Mouse (Mus musculus) ES-Bruce4 (cell line): Measurements from ENCODE around the gene H2afx. TPM values are rescaled to one million over a fixed set of nuclear protein-coding genes. Genes with fewer than 3 reads are reported as not detected.
"Not testable (repeated sequence)": the region's sequence is repeated elsewhere in the genome, so short reads cannot be mapped to it uniquely, and the experiment has no call there.

ENCODE experiments used
- H3K27ac ChIP-seq: 2 replicates; pipeline ENCODE4 v1.5.1; 2012; ENCODE audit warnings: low read length, inconsistent platforms; ENCODE audit not compliant: insufficient read depth
- H3K27me3 ChIP-seq: 2 replicates; pipeline ENCODE4 v1.6.1; 2012; ENCODE audit warnings: mild to moderate bottlenecking, low read length, inconsistent platforms; ENCODE audit not compliant: control insufficient read depth, poor library complexity, insufficient read depth, severe bottlenecking
- H3K36me3 ChIP-seq: 2 replicates; pipeline ENCODE4 v1.6.1; 2012; ENCODE audit warnings: inconsistent platforms, mild to moderate bottlenecking, low read length, moderate library complexity; ENCODE audit not compliant: control insufficient read depth, poor library complexity, insufficient read depth, severe bottlenecking
- H3K4me1 ChIP-seq: one replicate; pipeline ENCODE4 v1.8.1; 2011; ENCODE audit warnings: low read length; ENCODE audit not compliant: control insufficient read depth, insufficient read depth
- H3K4me3 ChIP-seq: 2 replicates; pipeline ENCODE4 v1.5.1; 2011; ENCODE audit warnings: low read depth, mild to moderate bottlenecking, low read length
- H3K9ac ChIP-seq: 2 replicates; pipeline ENCODE4 v1.6.1; 2012; ENCODE audit warnings: low read depth, mild to moderate bottlenecking, inconsistent platforms; ENCODE audit not compliant: poor library complexity, severe bottlenecking
- H3K9me3 ChIP-seq: replicated peaks from 2 replicates; pipeline ENCODE4 v1.6.1; 2012; ENCODE audit warnings: mild to moderate bottlenecking, low read length, inconsistent platforms; ENCODE audit not compliant: control insufficient read depth, poor library complexity, insufficient read depth, severe bottlenecking
- CTCF ChIP-seq: IDR thresholded peaks from one replicate; pipeline ENCODE4 v1.8.1; 2011; ENCODE audit warnings: low read depth, low read length
- EP300 ChIP-seq: IDR thresholded peaks from 2 replicates; pipeline ENCODE4 v1.6.1; 2011; ENCODE audit warnings: low read depth, low read length; ENCODE audit not compliant: insufficient read depth
- POLR2A ChIP-seq: IDR thresholded peaks from one replicate; pipeline ENCODE4 v1.8.1; 2011; ENCODE audit warnings: low read length; ENCODE audit not compliant: insufficient read depth
- polyA plus RNA-seq: library from polyadenylated mRNA; stranded (reverse); fragments of >200 nt; gene quantifications from 2 replicates; pipeline ENCODE4 v1.2.4, GENCODE M21; 2011; ENCODE audit warnings: low read depth; ENCODE audit not compliant: missing spikeins, insufficient read depth, insufficient read length

The H2afx gene
- polyA plus RNA-seq, 1 experiment = 173 TPM

- TF ChIP-seq POLR2A (no peak), EP300 (no peak), CTCF (no peak)
- Histone ChIP-seq H3K4me1 (peaks cover 2% of the 10 kb centered on the region), H3K4me3 (no peak overlapping the region), H3K9me3 (peaks cover 8% of the 10 kb centered on the region), H3K27ac (0 out of 2 replicates have a peak overlapping the region, but pooled peaks have one; percentile 21), H3K27me3 (no peaks in the 10 kb centered on the region), H3K9ac (no peak overlapping the region), H3K36me3 (no peaks in the 10 kb centered on the region)
Observed at GRCm38 (mm10) chr9:44376141-44376540, 41.6 kb downstream of the H2afx start.

DNA sequence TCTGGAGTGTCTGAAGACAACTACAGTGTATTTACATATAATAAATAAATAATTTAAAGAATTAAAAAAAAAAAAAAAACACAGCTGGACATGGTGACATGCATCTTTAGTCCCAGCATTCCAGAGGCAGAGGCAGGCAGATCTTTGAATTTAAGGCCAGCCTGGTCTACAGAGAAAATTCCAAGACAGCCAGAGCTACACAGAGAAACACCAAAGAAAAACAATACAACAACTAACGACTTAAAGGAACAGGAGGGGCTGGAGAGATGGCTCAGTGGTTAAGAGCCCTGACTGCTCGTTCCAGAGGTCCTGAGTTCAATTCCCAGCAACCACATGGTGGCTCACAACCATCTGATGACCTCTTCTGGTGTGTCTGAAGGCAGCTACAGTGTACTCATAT, 42.8 kb downstream of the H2afx start:
- not testable (repeated sequence) for H3K4me1 ChIP-seq, H3K9ac ChIP-seq, H3K27ac ChIP-seq, H3K9me3 ChIP-seq, H3K4me3 ChIP-seq, H3K27me3 ChIP-seq
- peaks cover 12% of the 10 kb centered on the region for H3K36me3 ChIP-seq

GRCm38 (mm10) chr9:44378153-44378730, 43.7 kb downstream of the H2afx start:
- H3K9ac ChIP-seq = peak overlapping the region; percentile 92
- TF ChIP-seq POLR2A = no peak
- TF ChIP-seq CTCF = no peak
- no peak for TF ChIP-seq EP300
- H3K4me1 ChIP-seq = peaks cover 2% of the 10 kb centered on the region
- peaks cover 21% of the 10 kb centered on the region for H3K36me3 ChIP-seq
- H3K4me3 ChIP-seq = peak overlapping the region; percentile 92
- no peaks in the 10 kb centered on the region for H3K27me3 ChIP-seq
- peaks cover 5% of the 10 kb centered on the region for H3K9me3 ChIP-seq
- no peak overlapping the region for H3K27ac ChIP-seq

- TF ChIP-seq CTCF (no peak), EP300 (0 out of 2 replicates have a peak, but pooled peaks have one; percentile 40), POLR2A (peak; percentile 79)
- peaks cover 27% of the 10 kb centered on the region for H3K36me3 ChIP-seq
- H3K27me3 ChIP-seq = no peaks in the 10 kb centered on the region
- H3K4me1 ChIP-seq = peaks cover 2% of the 10 kb centered on the region
- peak within 1 kb of the TSS; percentile 92 for H3K4me3 ChIP-seq
- peaks cover 5% of the 10 kb centered on the region for H3K9me3 ChIP-seq
- peak within 1 kb of the TSS; percentile 79 for H3K27ac ChIP-seq
- H3K9ac ChIP-seq = peak within 1 kb of the TSS; percentile 92
Observed at GRCm38 (mm10) chr9:44379054-44379834, 44.8 kb downstream of the H2afx start, which contains the start of gene Hyou1. TSS of gene Hyou1 (plus strand) at chr9:44379490.

DNA sequence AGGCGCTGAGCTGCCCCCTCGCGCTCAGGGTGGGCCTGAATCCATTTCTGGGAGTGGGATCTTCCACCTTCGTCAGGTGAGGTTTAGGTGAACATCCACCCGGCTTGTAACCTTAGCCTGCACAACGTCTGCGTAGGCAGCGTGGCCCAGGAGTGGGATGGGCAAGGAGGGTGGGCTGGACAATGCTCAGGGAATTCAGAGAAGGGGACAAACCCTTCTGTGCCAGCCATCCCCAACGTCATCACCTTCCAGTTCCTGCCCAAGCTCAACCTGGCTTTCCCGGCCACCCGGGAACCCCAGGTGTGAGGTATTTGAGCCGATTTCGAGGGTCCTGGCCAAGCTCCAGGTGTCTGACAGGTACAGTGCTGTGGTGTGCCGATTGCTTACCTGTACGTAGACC, 45.4 kb downstream of the H2afx start:
- Histone ChIP-seq H3K9me3 (peaks cover 5% of the 10 kb centered on the region), H3K4me3 (peak overlapping the region; percentile 76), H3K27me3 (no peaks in the 10 kb centered on the region), H3K4me1 (peaks cover 2% of the 10 kb centered on the region), H3K27ac (no peak overlapping the region), H3K36me3 (peaks cover 29% of the 10 kb centered on the region), H3K9ac (peak overlapping the region; percentile 77)
- TF ChIP-seq EP300 (no peak), POLR2A (no peak), CTCF (no peak)

DNA sequence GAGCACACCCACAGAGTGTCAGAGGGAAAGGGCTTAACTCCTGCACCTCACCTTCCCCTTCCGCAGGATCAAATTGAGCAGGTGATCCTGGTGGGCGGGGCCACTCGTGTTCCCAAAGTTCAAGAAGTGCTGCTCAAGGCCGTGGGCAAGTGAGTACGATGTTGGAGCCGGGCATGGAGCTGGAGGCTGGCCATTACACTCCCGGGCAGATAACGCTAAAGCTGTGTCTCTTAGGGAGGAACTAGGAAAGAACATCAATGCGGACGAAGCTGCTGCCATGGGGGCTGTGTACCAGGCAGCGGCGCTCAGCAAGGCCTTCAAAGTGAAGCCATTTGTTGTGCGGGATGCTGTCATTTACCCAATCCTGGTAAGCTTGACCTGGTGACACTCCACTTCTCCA, 50.1 kb downstream of the H2afx start:
- Histone ChIP-seq H3K4me1 (peaks cover 2% of the 10 kb centered on the region), H3K9me3 (no peaks in the 10 kb centered on the region), H3K27ac (no peak overlapping the region), H3K36me3 (peaks cover 74% of the 10 kb centered on the region), H3K4me3 (no peak overlapping the region), H3K9ac (no peak overlapping the region), H3K27me3 (no peaks in the 10 kb centered on the region)
- no peak for TF ChIP-seq EP300
- TF ChIP-seq POLR2A = no peak
- TF ChIP-seq CTCF = no peak

Other genes with a start within 250 kb of the H2afx start
- gene Mfrp, start 233.0 kb upstream of the H2afx start, polyA plus RNA-seq = not detected in 2 replicates
- not detected in 2 replicates for gene C1qtnf5, start 227.4 kb upstream of the H2afx start, polyA plus RNA-seq
- 0.49 and 0.67 TPM in 2 replicates for gene Gm49380, start 221.2 kb upstream of the H2afx start, polyA plus RNA-seq
- 34.1 and 34.3 TPM in 2 replicates for gene Rnf26, start 221.2 kb upstream of the H2afx start, polyA plus RNA-seq
- gene Mcam, start 200.2 kb upstream of the H2afx start, polyA plus RNA-seq = 57.6 and 58.0 TPM in 2 replicates
- gene Cbl, start 100.6 kb upstream of the H2afx start, polyA plus RNA-seq = 58.8 and 62.0 TPM in 2 replicates
- gene Ccdc153, start 94.0 kb upstream of the H2afx start, polyA plus RNA-seq = not detected in 2 replicates
- not detected in 2 replicates for gene Pdzd3, start 83.2 kb upstream of the H2afx start, polyA plus RNA-seq
- gene Nlrx1, start 66.1 kb upstream of the H2afx start, polyA plus RNA-seq = 1.6 and 2.3 TPM in 2 replicates
- gene Abcg4, start 46.1 kb upstream of the H2afx start, polyA plus RNA-seq = 0.62 and 1.3 TPM in 2 replicates
- gene Hinfp, start 29.0 kb upstream of the H2afx start, polyA plus RNA-seq = 24.8 and 27.8 TPM in 2 replicates
- 5.1 and 7.0 TPM in 2 replicates for gene C2cd2l, start 14.4 kb upstream of the H2afx start, polyA plus RNA-seq
- gene Dpagt1, start 8.7 kb upstream of the H2afx start, polyA plus RNA-seq = 13.7 and 17.4 TPM in 2 replicates
- 76.5 and 80.3 TPM in 2 replicates for gene Hmbs, start 9.5 kb downstream of the H2afx start, polyA plus RNA-seq
- 26.7 and 30.5 TPM in 2 replicates for gene Vps11, start 27.0 kb downstream of the H2afx start, polyA plus RNA-seq
- gene Hyou1, start 44.8 kb downstream of the H2afx start, polyA plus RNA-seq = 114 and 147 TPM in 2 replicates
- 7.7 and 8.1 TPM in 2 replicates for gene Slc37a4, start 62.2 kb downstream of the H2afx start, polyA plus RNA-seq
- gene Rps25, start 72.4 kb downstream of the H2afx start, polyA plus RNA-seq = 4,348 and 4,428 TPM in 2 replicates
- gene Trappc4, start 72.9 kb downstream of the H2afx start, polyA plus RNA-seq = 83.0 and 89.8 TPM in 2 replicates
- 13.7 and 14.3 TPM in 2 replicates for gene Ccdc84, start 83.9 kb downstream of the H2afx start, polyA plus RNA-seq
- gene Foxr1, start 106.4 kb downstream of the H2afx start, polyA plus RNA-seq = 1.3 and 1.8 TPM in 2 replicates
- 1.7 and 2.5 TPM in 2 replicates for gene Upk2, start 120.3 kb downstream of the H2afx start, polyA plus RNA-seq
- gene Bcl9l, start 148.1 kb downstream of the H2afx start, polyA plus RNA-seq = 22.6 and 25.6 TPM in 2 replicates
- not detected in 2 replicates for gene Cxcr5, start 227.2 kb downstream of the H2afx start, polyA plus RNA-seq